ENCODE assay signal across 25 mouse cellular contexts in genomic region chr4:76305987-76306386, GRCm38 (mm10).
DNase-seq lines count a peak whose midpoint lies in the region; ATAC-seq and TF ChIP-seq lines count a peak whose summit lies in the region.
"Had no signal": no experiment of that assay in that cellular context is flagged by ENCODE, and none has a peak within 500 bp of the region (broad histone marks: within the 10 kb centered on the region; RNA-seq: fewer than 3 reads in every experiment).

No protein-coding gene starts in this region.

- ATAC-seq in embryonic facial prominence, embryonic 14.5 days (ENCODE audit: low read depth), result peak; percentile 22; the same call in 1 of the 2 replicates
- ATAC-seq in limb, embryonic 13.5 days (ENCODE audit: low FRiP score, low read depth), result peak; percentile 40; the same call in 1 of the 2 replicates
- ATAC-seq in limb, embryonic 14.5 days (ENCODE audit: low FRiP score, low read depth), result peak; percentile 41; the same call in 1 of the 2 replicates
- ATAC-seq: forebrain, embryonic 15.5 days; hindbrain, postnatal 0 days; inflammation-experienced regulatory T-cells, adult 6 months; intestine, embryonic 16.5 days; Patski had no signal

- no peak overlapping the region for H3K27ac ChIP-seq in embryonic facial prominence, embryonic 14.5 days (replicated peaks; ENCODE audit: low read depth, low read length)
- H3K27ac ChIP-seq in embryonic facial prominence, embryonic 10.5 days (replicated peaks), result no peak overlapping the region
- no peak overlapping the region for H3K27ac ChIP-seq in limb, embryonic 13.5 days
- H3K27ac ChIP-seq in limb, embryonic 10.5 days, result no peak overlapping the region
- no peak overlapping the region for H3K27ac ChIP-seq in limb, embryonic 14.5 days (replicated peaks; ENCODE audit: low read depth, low read length)
- H3K27ac ChIP-seq: embryonic facial prominence, embryonic 15.5 days; forebrain, embryonic 15.5 days; heart, embryonic 13.5 days; hindbrain, embryonic 13.5 days; hindbrain, postnatal 0 days had no signal

- H3K4me1 ChIP-seq in embryonic facial prominence, embryonic 14.5 days (ENCODE audit: control insufficient read depth, insufficient read depth, low read length), result no peaks in the 10 kb centered on the region
- H3K4me1 ChIP-seq in embryonic facial prominence, embryonic 10.5 days, result peaks cover 4% of the 10 kb centered on the region; the same call in 1 of the 2 replicates
- peaks cover 11% of the 10 kb centered on the region; the same call in 1 of the 2 replicates for H3K4me1 ChIP-seq in limb, embryonic 13.5 days
- H3K4me1 ChIP-seq in limb, embryonic 10.5 days, result peaks cover 9% of the 10 kb centered on the region
- no peaks in the 10 kb centered on the region; the same call in 1 of the 2 replicates for H3K4me1 ChIP-seq in limb, embryonic 14.5 days (ENCODE audit: control insufficient read depth, insufficient read depth, low read length)
- H3K4me1 ChIP-seq: embryonic facial prominence, embryonic 15.5 days; forebrain, embryonic 15.5 days had no signal

- H3K4me3 ChIP-seq in embryonic facial prominence, embryonic 14.5 days (ENCODE audit: low read depth, low read length), result no peak overlapping the region
- no peak overlapping the region for H3K4me3 ChIP-seq in embryonic facial prominence, embryonic 10.5 days
- H3K4me3 ChIP-seq in limb, embryonic 13.5 days, result no peak overlapping the region
- H3K4me3 ChIP-seq in limb, embryonic 10.5 days, result no peak overlapping the region
- H3K4me3 ChIP-seq in limb, embryonic 14.5 days (replicated peaks; ENCODE audit: low read length), result no peak overlapping the region
- H3K4me3 ChIP-seq: embryonic facial prominence, embryonic 15.5 days; forebrain, embryonic 15.5 days; heart, embryonic 13.5 days; hindbrain, embryonic 13.5 days had no signal

- no peak for TF ChIP-seq POLR2A in limb, embryonic 14.5 days (IDR thresholded peaks at IDR 0.05; ENCODE audit: borderline replicate concordance, extremely low read depth, insufficient read depth, insufficient read length)

- 58% methylated on average over 5 of the region's 5 CpGs for WGBS in embryonic facial prominence, embryonic 14.5 days
- 89% methylated on average over 5 of the region's 5 CpGs for WGBS in embryonic facial prominence, embryonic 10.5 days
- 71% methylated on average over 5 of the region's 5 CpGs for WGBS in limb, embryonic 13.5 days
- WGBS in limb, embryonic 10.5 days, result 87% methylated on average over 5 of the region's 5 CpGs
- 54% methylated on average over 5 of the region's 5 CpGs for WGBS in limb, embryonic 14.5 days

- H3K27me3 ChIP-seq in embryonic facial prominence, embryonic 14.5 days (replicated peaks; ENCODE audit: control insufficient read depth, insufficient read depth, low read length), result no peaks in the 10 kb centered on the region
- H3K27me3 ChIP-seq in embryonic facial prominence, embryonic 10.5 days (replicated peaks; ENCODE audit: low read depth, poor library complexity, severe bottlenecking), result no peaks in the 10 kb centered on the region
- no peaks in the 10 kb centered on the region for H3K27me3 ChIP-seq in limb, embryonic 13.5 days
- no peaks in the 10 kb centered on the region for H3K27me3 ChIP-seq in limb, embryonic 10.5 days (ENCODE audit: low read depth, poor library complexity, severe bottlenecking)
- no peaks in the 10 kb centered on the region for H3K27me3 ChIP-seq in limb, embryonic 14.5 days (ENCODE audit: control insufficient read depth, insufficient read depth, low read length)
- H3K27me3 ChIP-seq: CH12.LX; embryonic facial prominence, embryonic 15.5 days; forebrain, embryonic 15.5 days; heart, embryonic 13.5 days; hindbrain, embryonic 13.5 days; Patski had no signal

- DNase-seq in embryonic facial prominence, embryonic 14.5 days (ENCODE audit: low spot score), result peak; percentile 62
- no peak for DNase-seq in embryonic facial prominence, embryonic 10.5 days (ENCODE audit: low spot score)
- DNase-seq in limb, embryonic 10.5 days (ENCODE audit: low spot score), result no peak
- DNase-seq in limb, embryonic 14.5 days (ENCODE audit: low spot score), result no peak
- DNase-seq in left cerebral cortex, adult 9 months (ENCODE audit: low spot score in 2 of 2), result no peak
- DNase-seq: adrenal gland, postnatal 10 days; adrenal gland, postnatal 36 days; cerebellum, adult 11 months; cerebellum, adult 2 months; cerebellum, adult 9-11 months; cerebellum, postnatal 25 days; embryo, embryonic 11 days; gastrocnemius, postnatal 25 days; heart, adult 18-20 months had no signal

- no peak overlapping the region for H3K9ac ChIP-seq in embryonic facial prominence, embryonic 14.5 days (ENCODE audit: low read depth, low read length)
- H3K9ac ChIP-seq in limb, embryonic 13.5 days, result no peak overlapping the region
- no peak overlapping the region for H3K9ac ChIP-seq in limb, embryonic 14.5 days (ENCODE audit: low read depth, low read length, severe bottlenecking)
- H3K9ac ChIP-seq: embryonic facial prominence, embryonic 15.5 days; forebrain, embryonic 15.5 days; heart, embryonic 13.5 days; hindbrain, embryonic 13.5 days had no signal

- no peaks in the 10 kb centered on the region for H3K9me3 ChIP-seq in embryonic facial prominence, embryonic 14.5 days (ENCODE audit: control insufficient read depth, low read length)
- no peaks in the 10 kb centered on the region for H3K9me3 ChIP-seq in embryonic facial prominence, embryonic 10.5 days
- H3K9me3 ChIP-seq in limb, embryonic 13.5 days, result no peaks in the 10 kb centered on the region
- no peaks in the 10 kb centered on the region for H3K9me3 ChIP-seq in limb, embryonic 10.5 days (replicated peaks)
- H3K9me3 ChIP-seq in limb, embryonic 14.5 days (ENCODE audit: control insufficient read depth, low read length), result no peaks in the 10 kb centered on the region
- H3K9me3 ChIP-seq: embryonic facial prominence, embryonic 15.5 days; forebrain, embryonic 15.5 days; G1E; heart, embryonic 13.5 days; hindbrain, embryonic 13.5 days had no signal

- no peak overlapping the region for H3K4me2 ChIP-seq in embryonic facial prominence, embryonic 14.5 days (ENCODE audit: low read depth, low read length)
- H3K4me2 ChIP-seq in limb, embryonic 13.5 days (replicated peaks), result no peak overlapping the region
- H3K4me2 ChIP-seq in limb, embryonic 14.5 days (replicated peaks; ENCODE audit: low read depth, low read length, severe bottlenecking), result no peak overlapping the region
- H3K4me2 ChIP-seq: embryonic facial prominence, embryonic 15.5 days; forebrain, embryonic 15.5 days; heart, embryonic 13.5 days; hindbrain, embryonic 13.5 days had no signal

- H3K36me3 ChIP-seq in embryonic facial prominence, embryonic 14.5 days (ENCODE audit: control insufficient read depth, insufficient read depth, low read length), result no peaks in the 10 kb centered on the region
- H3K36me3 ChIP-seq in embryonic facial prominence, embryonic 10.5 days (replicated peaks), result no peaks in the 10 kb centered on the region
- no peaks in the 10 kb centered on the region for H3K36me3 ChIP-seq in limb, embryonic 13.5 days
- no peaks in the 10 kb centered on the region for H3K36me3 ChIP-seq in limb, embryonic 10.5 days
- no peaks in the 10 kb centered on the region for H3K36me3 ChIP-seq in limb, embryonic 14.5 days (ENCODE audit: control insufficient read depth, insufficient read depth, low read length)
- H3K36me3 ChIP-seq: embryonic facial prominence, embryonic 15.5 days; forebrain, embryonic 15.5 days; G1E; heart, embryonic 13.5 days; hindbrain, embryonic 13.5 days had no signal
